Mouse (Mus musculus) gonadal fat pad, adult 2 months (tissue): ENCODE measurements around the gene Ap1b1. TPM values are rescaled to one million over a fixed set of nuclear protein-coding genes. Genes with fewer than 3 reads are reported as not detected.

ENCODE experiments used
- DNase-seq: peaks from one replicate; pipeline ENCODE4 v3.0.0-alpha.2; 2012; ENCODE audit warnings: low read depth
- polyA plus RNA-seq: library from polyadenylated mRNA; depleted of rRNA; stranded (reverse); fragments of >200 nt; gene quantifications from 2 replicates; pipeline ENCODE4 v1.2.3, GENCODE M21; 2012

The Ap1b1 gene
- polyA plus RNA-seq, 1 experiment: 102 TPM

DNA sequence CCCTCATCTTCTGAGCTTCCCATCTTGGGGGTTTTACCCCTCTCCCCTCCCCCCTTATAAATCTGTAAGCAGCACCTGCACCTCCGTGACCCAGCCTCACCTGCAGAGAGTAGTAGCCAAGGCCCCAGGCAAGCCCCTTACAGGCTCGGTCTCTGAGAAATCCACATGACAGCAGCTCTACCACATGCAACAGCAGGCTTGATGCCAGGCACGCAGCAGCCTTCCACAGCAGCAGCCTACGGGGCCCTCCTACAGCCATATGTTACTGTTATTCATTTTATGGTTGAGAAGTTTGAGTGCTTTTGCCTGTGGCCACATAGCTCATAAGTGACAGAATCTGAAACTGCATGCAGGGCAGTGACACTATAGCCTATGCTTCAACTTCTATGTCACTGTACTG lies 48.8 kb downstream of the Ap1b1 start:
- no peak for DNase-seq

DNA sequence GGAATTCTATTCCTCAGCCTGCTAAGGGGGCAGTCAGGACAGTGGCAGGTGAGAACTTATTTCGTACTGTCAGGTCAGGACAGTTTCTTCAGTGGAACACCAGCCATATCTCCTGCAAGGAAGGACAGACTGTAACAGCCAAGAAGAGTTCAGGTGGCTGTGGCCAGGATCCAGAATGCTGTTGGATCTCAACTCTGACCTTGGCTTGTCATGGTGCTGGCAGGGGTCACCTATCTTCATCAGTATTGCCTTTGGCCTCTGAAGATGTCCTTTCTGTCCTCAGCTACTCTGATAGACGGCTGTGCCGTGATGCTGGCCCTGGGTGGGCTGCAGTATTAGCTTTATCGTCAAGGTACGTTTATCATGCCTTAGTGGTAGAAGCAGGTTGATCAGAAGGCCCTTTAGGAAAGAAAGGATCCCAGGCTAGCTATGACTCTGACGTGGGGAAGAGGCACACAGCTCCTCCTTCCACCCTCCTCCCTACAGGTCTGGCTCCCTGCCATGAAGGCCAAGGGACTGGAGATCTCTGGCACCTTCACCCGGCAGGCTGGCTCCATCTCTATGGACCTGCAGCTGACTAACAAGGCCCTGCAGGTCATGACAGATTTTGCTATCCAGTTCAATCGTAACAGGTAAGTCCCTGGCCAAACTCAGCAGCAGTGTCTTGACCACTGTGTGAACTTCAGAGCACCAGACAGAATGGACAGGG lies 50.7 kb downstream of the Ap1b1 start:
- DNase-seq: no peak

DNA sequence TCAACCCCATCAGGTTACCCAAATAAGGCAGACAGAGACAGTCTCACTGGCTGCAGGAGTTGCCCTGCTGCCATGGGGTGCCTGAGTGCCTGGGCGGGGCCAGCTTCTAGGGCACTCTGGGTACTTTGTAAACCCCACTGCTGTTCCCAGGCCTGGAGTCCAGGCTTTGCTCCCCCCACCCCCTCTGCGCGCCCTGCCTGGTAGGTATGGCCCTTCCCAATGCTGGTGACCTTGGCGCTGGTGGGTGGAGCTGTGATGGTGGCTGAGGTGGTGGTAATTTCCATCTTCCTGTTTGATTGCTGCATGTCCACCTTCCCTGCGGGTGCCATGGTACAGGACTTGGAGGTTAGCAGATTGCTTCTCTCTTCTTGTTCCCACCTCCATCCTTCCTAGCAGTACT lies 54.0 kb downstream of the Ap1b1 start:
- DNase-seq: no peak

DNA sequence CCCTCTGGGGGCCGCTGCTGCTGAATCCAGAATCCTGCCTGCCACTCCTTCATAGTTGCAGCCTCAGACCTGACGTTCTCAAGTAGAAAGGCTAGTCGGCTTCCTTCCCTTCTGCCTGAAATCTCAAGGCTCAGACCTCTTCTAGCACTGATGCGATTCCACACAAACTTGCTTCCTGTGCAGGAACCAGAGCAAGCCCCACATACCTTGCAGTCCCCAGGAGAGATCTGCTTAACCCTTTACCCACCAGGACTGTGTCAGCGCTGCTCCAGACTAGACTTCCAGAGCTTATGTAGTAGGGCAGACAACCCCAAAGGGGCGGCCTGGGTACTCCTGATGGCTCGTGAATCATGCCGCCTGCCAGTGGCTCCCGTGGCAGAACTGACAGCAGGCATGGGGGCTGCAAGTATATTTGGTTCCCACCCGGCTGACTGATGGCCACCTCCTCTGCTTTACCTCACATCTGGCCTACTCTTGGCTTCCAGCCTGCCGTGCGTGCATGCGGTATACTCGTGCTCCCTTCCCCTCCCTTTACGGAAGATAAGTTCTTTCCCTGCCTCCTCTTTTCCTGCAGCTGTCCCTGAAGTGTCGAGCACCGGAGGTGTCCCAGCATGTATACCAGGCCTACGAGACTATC lies 54.6 kb downstream of the Ap1b1 start:
- no peak for DNase-seq

DNA sequence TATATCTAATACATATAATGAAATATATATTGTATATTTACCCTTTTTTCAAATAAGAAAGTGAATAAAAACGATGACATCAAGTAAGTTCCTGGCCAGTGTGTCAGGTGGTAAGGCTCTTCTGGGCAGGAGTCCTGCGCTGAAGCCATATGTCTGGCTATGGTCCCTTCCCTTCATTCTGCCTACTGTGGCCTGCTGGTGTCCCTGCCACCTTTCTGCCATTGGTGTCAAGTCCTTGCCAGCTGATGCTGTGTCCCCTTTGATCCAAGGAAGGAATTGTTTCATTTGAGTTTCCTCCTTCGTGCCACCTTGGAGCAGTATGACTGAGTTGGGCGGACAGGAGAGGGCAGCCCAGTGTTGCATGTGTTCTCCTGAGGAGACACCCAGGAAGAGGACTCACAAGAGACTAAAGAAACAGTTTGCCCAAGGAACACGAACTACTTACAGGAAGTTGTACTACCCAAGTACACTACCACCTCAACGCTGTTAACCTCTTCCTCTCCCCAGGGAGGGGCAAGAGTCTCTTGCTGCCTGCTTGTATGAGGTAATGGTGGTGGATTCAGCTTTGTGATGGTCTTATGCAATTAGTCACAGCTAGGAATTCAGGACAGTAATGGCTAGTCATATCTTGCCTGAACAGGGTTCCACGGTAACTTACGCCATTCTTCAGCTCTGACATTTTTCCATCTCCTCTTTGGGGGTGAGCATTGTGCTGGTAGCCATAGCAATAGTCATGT lies 56.2 kb downstream of the Ap1b1 start:
- no peak for DNase-seq

DNA sequence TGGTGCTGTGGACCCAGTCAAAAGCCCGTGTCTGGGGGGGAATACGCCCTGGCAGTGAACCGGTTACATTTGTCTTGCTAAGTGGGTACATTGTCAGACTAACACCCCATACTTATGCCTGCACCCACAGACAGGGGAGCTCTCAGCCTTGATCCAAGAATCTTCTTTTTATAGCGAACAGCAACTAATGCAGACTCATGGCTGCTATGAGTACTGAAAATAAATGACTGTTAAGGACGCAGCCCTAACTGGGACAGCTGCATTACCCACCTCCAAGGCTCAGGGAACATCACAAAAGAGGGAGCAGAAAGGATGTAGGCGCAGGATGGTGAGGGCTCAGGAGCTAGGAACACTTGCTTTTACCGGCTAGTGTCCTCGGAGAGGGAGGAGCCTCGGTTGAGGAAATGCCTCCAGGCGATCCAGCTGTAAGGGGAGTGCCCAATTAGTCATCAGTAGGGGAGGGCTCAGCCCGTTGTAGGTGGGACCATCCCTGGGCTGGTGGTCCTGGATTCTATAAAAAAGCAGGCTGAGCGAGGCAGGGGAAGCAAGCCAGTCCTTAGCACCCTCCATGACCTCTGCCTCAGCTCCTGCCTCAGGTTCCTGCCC lies 59.8 kb downstream of the Ap1b1 start:
- no peak for DNase-seq

DNA sequence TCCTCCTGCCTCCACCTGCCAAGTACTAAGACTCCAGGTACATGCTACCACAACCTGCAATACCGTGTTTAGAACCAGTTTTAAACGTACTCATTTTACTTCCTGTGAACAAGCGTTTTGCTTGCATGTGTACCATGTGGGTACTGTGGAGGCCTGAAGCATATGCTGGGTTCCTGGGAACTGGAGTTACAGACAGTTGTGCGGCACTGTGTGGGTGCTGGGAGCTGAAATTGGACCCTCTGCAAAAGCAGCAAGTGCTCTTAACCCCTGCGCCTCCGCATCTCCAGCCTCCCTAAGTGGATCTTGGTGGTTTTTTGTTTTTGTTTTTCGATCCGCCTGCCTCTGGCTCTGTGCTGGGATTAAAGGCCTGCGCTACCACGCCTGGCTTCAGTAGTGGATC lies 65.0 kb downstream of the Ap1b1 start:
- DNase-seq: no peak

DNA sequence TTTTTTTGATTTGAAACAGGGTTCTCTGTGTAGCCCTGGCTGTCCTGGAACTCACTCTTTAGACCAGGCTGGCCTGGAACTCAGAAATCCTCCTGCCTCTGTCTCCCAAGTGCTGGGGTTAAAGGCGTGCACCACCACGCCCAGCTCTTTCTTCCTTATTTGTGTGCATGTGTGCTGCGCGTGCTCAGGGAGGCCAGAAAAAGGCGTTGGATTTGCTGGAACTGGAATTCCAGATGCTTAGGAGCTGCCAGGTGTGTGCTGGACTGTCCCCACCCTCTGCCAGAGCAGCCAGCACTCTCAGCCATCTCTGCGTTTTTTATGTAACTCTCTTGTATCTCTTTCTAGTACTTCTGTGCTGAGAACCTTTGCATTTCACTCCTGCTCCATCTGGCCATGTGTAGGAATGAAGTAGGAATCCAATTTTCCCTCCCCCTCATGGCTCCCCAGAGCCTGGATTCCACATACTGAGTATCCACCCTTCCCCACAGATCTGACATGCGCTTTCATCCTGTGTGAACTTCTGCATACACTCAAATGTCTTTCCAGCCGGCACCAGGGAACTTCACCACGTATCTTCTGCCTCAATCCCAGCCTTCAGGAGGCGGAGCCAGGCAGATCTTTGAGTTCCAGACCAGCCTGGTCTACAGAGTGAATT lies 65.7 kb downstream of the Ap1b1 start:
- no peak for DNase-seq

DNA sequence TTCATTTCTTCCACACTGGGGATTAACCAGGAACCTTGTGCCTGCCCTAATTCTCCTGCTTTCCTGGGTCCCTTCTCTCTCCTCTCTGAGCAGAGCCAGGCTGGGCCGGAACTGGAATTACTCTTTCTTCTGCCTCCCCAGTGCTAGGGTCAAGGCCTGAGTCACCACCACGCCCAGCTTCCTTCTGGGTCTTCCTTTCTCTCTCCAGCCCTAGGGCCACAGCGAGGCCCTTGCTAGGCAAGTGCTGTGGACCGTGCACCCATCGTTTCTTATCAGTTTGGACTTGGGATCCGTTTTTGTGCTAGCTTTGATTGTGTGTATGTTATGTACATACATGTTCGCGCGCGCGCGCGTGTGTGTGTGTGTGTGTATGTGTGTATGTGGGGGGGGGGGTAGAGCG lies 67.5 kb downstream of the Ap1b1 start:
- DNase-seq: no peak

DNA sequence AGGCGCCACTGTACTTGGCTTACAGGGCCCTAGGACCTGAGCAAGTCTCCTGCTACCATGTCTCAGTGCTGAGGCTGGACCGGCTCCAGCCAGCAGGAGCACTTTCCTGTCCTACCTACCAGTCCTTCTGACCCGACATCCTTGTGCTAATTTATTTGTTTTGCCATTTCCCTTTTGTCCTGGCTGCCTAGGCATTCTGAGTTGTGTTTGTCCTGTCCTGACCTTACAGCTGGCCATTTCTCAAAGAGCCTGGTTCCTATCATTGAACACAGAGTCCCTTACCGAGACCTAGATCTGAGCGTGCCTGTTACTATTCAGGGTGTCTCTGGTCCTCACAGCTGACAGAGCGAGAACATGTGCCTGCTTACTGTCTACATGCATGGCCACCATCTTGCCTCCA lies 68.2 kb downstream of the Ap1b1 start:
- DNase-seq: no peak

DNA sequence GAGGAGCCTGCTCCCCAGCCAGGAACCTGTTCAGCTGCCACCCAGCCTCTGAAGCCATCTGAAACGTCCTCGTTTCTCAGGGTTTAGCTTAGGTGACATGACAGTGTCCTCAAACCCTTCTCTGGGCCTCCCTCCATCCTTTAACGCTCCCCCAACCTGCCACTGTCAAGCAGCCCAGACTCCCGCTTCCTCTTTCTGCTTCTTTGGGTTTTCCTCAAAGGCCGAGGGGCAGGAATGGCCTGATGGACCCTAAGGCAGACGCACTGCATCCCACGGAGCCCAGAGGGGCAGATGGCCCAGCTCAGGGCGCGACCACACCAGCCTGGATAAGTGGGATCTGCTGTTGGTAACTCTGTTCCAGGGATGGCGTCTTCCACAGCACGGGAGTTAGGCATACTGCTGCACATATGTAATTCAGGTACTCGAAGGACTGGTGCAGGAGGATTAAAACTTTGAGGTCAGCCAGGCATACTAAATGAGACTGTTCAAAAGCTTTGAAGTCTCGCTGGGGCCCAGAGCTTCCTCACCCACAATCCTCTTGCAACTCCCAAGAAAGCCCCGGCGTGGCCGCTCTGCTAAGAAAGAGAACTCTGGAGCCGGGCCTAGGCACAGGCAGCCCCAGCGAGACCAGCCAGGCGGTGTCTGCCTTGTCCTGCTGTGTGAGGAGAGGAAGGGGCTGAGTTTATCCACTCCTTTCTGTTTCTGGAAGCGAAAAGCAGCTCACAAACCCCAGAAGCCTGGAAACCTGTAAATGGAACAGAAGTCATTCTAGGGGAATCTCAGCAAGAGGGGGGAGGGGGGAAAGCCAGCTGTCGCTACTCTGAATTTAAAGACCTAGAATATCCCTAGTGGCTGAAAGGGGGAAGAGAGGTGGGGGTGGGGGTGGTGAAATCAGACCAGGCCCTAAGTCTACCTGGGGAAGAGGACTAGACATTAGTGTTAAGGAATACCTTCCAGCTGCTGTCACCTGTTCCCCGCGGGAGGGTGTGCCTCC lies 69.6 kb downstream of the Ap1b1 start:
- DNase-seq: no peak

DNA sequence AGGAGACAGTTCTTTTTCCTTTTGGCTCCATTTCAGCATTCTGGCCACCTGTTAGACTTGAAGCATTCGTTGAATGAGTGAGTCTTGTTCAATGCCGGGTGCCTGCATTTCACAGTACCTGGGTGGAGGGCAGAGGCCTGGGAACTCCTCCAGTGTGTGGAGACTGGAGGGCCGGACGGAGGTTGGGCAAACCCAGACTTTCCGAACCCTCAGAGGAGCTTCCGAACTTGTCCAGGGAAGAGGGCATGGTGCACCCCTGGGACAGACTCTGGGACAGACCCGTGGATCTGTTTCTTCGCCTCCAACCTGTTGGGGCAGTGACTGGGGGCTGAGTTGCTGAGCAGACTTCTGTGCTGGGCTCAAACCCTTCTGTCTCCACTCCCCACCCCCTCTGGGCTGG lies 70.4 kb downstream of the Ap1b1 start:
- no peak for DNase-seq

DNA sequence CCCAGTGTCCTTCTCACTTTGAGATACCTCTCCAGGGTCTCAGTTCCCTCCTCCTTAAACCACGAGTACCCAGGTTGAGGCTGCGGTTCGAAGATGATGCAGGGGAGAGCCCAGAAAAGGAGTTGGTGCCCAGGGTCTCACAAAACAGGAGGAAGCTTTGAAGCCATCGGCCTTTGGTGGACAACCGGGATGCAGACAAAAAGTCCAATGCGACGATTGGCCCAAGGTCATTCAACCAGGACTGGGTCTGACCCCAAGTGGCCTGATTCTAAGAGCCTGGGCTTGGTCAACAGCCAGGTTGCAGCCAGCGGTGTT lies 70.9 kb downstream of the Ap1b1 start:
- no peak for DNase-seq

DNA sequence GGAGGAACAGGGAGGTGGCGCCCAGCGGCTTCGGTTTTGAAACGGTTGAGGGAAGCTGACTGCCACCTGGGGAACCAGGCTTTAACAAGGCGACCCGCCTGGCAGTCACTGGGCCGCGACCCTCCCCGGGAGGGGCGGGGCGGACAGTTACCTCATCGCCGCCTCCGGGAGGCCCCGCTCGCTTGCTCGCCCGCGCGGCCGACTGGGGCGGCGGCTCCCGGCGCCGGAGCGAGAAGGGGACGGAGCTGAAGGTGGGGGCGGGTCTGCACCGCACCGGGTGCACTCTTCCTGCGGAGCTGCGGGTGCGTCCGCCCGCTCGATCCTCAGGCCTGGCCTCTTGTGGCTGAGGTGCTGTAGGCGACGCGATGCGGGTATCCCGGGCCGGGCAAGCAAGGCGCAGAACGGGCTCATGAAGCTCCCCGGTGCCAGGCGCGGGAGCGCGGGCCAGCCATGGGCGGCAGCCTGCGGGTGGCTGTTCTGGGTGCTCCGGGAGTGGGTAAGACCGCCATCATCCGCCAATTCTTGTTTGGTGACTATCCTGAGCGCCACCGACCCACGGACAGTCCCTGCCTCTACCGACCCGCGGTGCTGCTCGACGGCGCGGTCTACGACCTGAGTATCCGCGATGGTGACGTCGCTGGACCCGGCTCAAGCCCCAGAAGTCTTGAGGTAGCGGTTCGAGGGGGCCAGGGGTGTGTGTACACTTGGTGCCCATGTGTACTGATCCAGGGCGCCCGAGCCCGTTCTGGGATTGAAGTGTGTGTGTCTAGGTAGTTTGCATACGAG lies 71.4 kb downstream of the Ap1b1 start, which contains the start of gene Rasl10a:
Gene Rasl10a (plus strand): TSS at position 273 of the 786 bp plus-strand sequence.
- no peak for DNase-seq

DNA sequence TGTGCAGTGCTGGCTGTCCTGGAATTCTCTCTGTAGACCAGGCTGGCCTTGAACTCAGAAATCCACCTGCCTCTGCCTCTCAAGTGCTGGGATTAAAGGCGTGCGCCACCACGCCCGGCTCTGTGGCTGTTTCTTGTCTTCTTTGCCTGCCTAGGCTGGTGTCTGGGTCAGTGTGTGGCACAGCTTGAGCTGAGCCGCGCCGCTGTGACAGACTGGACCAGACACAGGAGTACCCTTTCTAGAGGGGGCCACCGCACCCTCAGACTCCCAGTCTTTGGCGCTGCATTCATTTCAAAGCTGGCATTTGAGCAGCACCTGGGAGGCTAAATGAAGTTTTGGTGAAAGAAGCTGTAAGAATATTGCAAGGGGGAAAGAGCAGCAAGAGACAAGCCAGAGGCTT lies 72.2 kb downstream of the Ap1b1 start:
- DNase-seq: no peak

DNA sequence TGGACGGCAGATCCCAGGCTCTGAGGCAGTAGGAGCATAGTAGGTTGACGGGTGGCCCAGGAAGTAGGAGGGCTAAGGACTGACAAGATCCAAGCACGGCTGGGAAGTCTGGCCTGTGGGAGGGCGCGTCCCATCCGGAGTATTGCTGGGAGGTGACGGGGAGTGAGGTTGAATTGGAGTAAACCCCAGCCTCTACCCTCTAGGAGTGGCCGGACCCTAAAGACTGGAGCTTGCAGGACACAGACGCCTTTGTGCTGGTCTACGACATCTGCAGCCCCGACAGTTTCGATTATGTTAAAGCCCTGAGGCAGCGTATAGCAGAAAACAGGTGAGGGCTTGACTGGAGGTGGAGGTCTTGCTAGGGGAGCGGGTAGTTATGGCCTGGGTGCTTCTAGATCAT lies 72.6 kb downstream of the Ap1b1 start:
- DNase-seq: no peak

DNA sequence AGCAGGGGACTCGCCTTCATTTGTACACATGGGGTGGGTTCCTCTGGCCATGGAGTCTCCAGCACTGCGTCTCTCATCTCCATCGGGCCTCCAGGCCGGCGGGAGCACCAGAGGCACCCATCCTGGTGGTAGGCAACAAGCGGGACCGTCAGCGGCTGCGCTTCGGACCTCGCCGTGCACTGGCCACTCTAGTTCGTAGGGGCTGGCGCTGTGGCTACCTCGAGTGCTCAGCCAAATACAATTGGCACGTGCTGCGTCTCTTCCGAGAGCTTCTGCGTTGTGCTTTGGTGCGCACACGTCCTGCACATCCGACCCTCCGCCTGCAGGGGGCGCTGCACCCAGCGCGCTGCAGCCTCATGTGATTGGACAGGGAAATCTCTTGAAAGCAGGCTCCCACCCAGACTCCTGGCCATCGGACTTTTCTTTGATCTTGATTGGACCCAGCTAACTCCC lies 73.1 kb downstream of the Ap1b1 start:
- no peak for DNase-seq

DNA sequence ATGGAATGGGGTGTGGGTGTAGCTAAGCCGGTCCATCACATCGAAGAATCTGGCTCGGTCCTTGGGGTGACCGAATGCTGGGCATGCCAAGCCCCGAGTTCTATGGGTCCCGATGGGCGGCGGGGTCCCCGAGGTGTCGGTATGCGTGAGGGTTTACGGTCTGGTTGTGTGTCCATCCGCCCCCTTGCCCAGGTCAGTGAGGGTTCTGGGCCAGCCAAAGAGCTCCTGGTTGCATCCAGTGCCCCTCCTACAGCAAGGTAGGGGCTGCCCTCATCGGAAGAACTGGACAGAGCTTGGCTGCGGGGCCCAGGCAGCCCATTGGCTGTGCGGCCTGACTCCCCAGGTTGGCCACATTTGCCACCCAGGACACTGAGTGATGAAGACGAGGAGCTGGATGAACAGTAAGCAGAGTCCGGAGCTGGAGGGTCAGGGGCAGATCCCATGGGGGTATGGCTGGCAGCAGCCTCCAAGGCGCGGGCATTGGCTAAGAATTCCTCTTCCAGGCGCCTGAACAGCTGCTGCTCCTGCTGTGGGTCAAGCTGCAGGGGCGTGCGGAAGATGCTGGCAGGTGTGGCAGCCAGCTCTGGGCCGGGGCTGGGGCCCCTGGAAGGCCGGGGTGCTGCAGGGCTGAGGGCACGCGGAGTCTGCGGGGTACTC lies 74.3 kb downstream of the Ap1b1 start:
- no peak for DNase-seq

DNA sequence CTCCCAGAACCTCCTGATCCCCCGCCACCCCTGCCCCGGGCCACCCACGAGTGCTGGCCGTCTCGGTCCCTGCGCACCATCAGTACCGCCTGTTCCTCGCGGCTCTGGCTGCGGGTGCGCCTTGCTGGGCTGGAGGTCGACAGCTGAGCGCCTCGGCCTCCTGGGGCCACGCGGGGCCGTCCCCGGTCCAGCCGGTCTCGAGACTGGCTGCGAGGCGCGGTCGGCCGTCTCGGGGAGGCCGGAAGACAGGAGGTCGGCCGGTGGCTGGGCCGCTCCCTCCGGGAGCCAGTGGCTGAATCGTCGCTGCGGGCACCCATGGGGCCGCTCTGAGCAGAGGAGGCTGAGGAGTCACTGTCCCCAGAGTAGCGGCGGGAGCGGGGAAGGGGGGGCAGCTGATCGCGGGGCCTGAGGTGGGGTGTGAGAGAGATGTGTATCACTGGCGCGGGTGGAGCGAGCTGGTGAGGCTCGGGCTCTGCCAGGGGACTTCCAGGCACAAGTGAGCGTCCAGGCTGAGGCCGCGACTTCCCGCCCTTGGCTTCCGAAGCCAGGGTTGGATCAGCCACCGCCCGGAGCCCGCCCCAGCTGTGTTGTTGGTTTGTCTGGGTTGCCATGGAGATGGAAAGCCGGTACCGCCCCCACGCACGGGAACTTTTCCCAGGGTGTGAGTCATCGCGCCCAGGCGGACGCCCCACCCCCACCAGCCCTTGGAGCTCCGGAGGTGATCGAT lies 75.0 kb downstream of the Ap1b1 start:
- no peak for DNase-seq
